Mouse (Mus musculus): ENCODE measurements around the gene Gch1. TPM values are rescaled to one million over a fixed set of nuclear protein-coding genes. Genes with fewer than 3 reads are reported as not detected.

Gene Gch1
- total and polyA plus RNA-seq, 2 experiments from 2014 or later = 5.6 to 10.2 TPM

GRCm38 (mm10) chr14:47197340-47197739, 8.1 kb upstream of the Gch1 start:
- Histone ChIP-seq H3K9ac (replicated peaks; ENCODE audit: low read depth, low read length) (no peak overlapping the region), H3K4me3 (ENCODE audit: low read depth, low read length) (no peak overlapping the region), H3K27ac (ENCODE audit: low read depth) (no peak overlapping the region), H3K4me1 (ENCODE audit: control insufficient read depth, insufficient read depth) (no peaks in the 10 kb centered on the region), H3K9me3 (replicated peaks; ENCODE audit: control insufficient read depth, low read length) (no peaks in the 10 kb centered on the region), H3K4me2 (ENCODE audit: low read depth, low read length) (no peak overlapping the region), H3K36me3 (replicated peaks; ENCODE audit: control insufficient read depth, insufficient read depth, low read length) (no peaks in the 10 kb centered on the region), H3K27me3 (ENCODE audit: control insufficient read depth, insufficient read depth, low read length) (no peaks in the 10 kb centered on the region)
- ATAC-seq (ENCODE audit: insufficient read depth, low read depth) (no peak), DNase-seq (ENCODE audit: low spot score) (no peak)
- WGBS = 96% methylated on average over 3 of the region's 3 CpGs
- TF ChIP-seq CTCF (IDR thresholded peaks at IDR 0.05; ENCODE audit: low read depth) (no peak), EP300 (IDR thresholded peaks at IDR 0.05; ENCODE audit: low read depth) (no peak)

- no peak for TF ChIP-seq CTCF (IDR thresholded peaks at IDR 0.05; ENCODE audit: low read depth)
- no peak for TF ChIP-seq EP300 (IDR thresholded peaks at IDR 0.05; ENCODE audit: low read depth)
- DNase-seq (ENCODE audit: low spot score) (no peak), ATAC-seq (ENCODE audit: insufficient read depth, low read depth) (no peak)
- H3K4me2 ChIP-seq (ENCODE audit: low read depth, low read length) = no peak overlapping the region
- no peak overlapping the region for H3K4me3 ChIP-seq (ENCODE audit: low read depth, low read length)
- H3K27me3 ChIP-seq (ENCODE audit: control insufficient read depth, insufficient read depth, low read length) = no peaks in the 10 kb centered on the region
- H3K9ac ChIP-seq (replicated peaks; ENCODE audit: low read depth, low read length) = no peak overlapping the region
- WGBS = 71% methylated on average over 8 of the region's 8 CpGs
- no peaks in the 10 kb centered on the region for H3K36me3 ChIP-seq (replicated peaks; ENCODE audit: control insufficient read depth, insufficient read depth, low read length)
- no peaks in the 10 kb centered on the region for H3K9me3 ChIP-seq (replicated peaks; ENCODE audit: control insufficient read depth, low read length)
- no peak overlapping the region for H3K27ac ChIP-seq (ENCODE audit: low read depth)
- no peaks in the 10 kb centered on the region for H3K4me1 ChIP-seq (ENCODE audit: control insufficient read depth, insufficient read depth)
Measured at GRCm38 (mm10) chr14:47196711-47197110, 7.5 kb upstream of the Gch1 start.

GRCm38 (mm10) chr14:47194096-47194495, 4.9 kb upstream of the Gch1 start:
- Histone ChIP-seq H3K9ac (replicated peaks; ENCODE audit: low read depth, low read length) (no peak overlapping the region), H3K4me1 (ENCODE audit: control insufficient read depth, insufficient read depth) (no peaks in the 10 kb centered on the region), H3K4me3 (ENCODE audit: low read depth, low read length) (no peak overlapping the region), H3K9me3 (replicated peaks; ENCODE audit: control insufficient read depth, low read length) (no peaks in the 10 kb centered on the region), H3K4me2 (ENCODE audit: low read depth, low read length) (no peak overlapping the region), H3K36me3 (replicated peaks; ENCODE audit: control insufficient read depth, insufficient read depth, low read length) (no peaks in the 10 kb centered on the region), H3K27me3 (ENCODE audit: control insufficient read depth, insufficient read depth, low read length) (no peaks in the 10 kb centered on the region), H3K27ac (ENCODE audit: low read depth) (no peak overlapping the region)
- TF ChIP-seq EP300 (IDR thresholded peaks at IDR 0.05; ENCODE audit: low read depth) (no peak), CTCF (IDR thresholded peaks at IDR 0.05; ENCODE audit: low read depth) (no peak; the same call in 1 of the 2 replicates)
- ATAC-seq (ENCODE audit: insufficient read depth, low read depth) (no peak), DNase-seq (ENCODE audit: low spot score) (no peak)
- 38% methylated on average over 4 of the region's 4 CpGs for WGBS

- Histone ChIP-seq H3K4me2 (ENCODE audit: low read depth, low read length) (no peak overlapping the region), H3K36me3 (replicated peaks; ENCODE audit: control insufficient read depth, insufficient read depth, low read length) (no peaks in the 10 kb centered on the region), H3K9me3 (replicated peaks; ENCODE audit: control insufficient read depth, low read length) (no peaks in the 10 kb centered on the region), H3K27me3 (ENCODE audit: control insufficient read depth, insufficient read depth, low read length) (no peaks in the 10 kb centered on the region), H3K9ac (replicated peaks; ENCODE audit: low read depth, low read length) (no peak overlapping the region), H3K4me1 (ENCODE audit: control insufficient read depth, insufficient read depth) (peaks cover 3% of the 10 kb centered on the region; the same call in 1 of the 2 replicates), H3K27ac (ENCODE audit: low read depth) (no peak overlapping the region), H3K4me3 (ENCODE audit: low read depth, low read length) (no peak overlapping the region)
- ATAC-seq (ENCODE audit: insufficient read depth, low read depth) = no peak
- 85% methylated on average over 6 of the region's 6 CpGs for WGBS
- TF ChIP-seq CTCF (IDR thresholded peaks at IDR 0.05; ENCODE audit: low read depth) = no peak
- TF ChIP-seq EP300 (IDR thresholded peaks at IDR 0.05; ENCODE audit: low read depth) = no peak
- no peak for DNase-seq (ENCODE audit: low spot score)
Measured at GRCm38 (mm10) chr14:47193506-47193905, 4.3 kb upstream of the Gch1 start.

- no peaks in the 10 kb centered on the region for H3K36me3 ChIP-seq (replicated peaks; ENCODE audit: control insufficient read depth, insufficient read depth, low read length)
- TF ChIP-seq CTCF (IDR thresholded peaks at IDR 0.05; ENCODE audit: low read depth) (no peak), EP300 (IDR thresholded peaks at IDR 0.05; ENCODE audit: low read depth) (no peak)
- no peaks in the 10 kb centered on the region for H3K9me3 ChIP-seq (replicated peaks; ENCODE audit: control insufficient read depth, low read length)
- H3K27me3 ChIP-seq (ENCODE audit: control insufficient read depth, insufficient read depth, low read length) = no peaks in the 10 kb centered on the region
- ATAC-seq (ENCODE audit: insufficient read depth, low read depth) = no peak
- no peak overlapping the region for H3K27ac ChIP-seq (ENCODE audit: low read depth)
- 60% methylated on average over 5 of the region's 5 CpGs for WGBS
- H3K4me2 ChIP-seq (ENCODE audit: low read depth, low read length) = no peak overlapping the region
- no peak for DNase-seq (ENCODE audit: low spot score)
- no peak overlapping the region for H3K4me3 ChIP-seq (ENCODE audit: low read depth, low read length)
- peaks cover 12% of the 10 kb centered on the region; the same call in 1 of the 2 replicates for H3K4me1 ChIP-seq (ENCODE audit: control insufficient read depth, insufficient read depth)
- H3K9ac ChIP-seq (replicated peaks; ENCODE audit: low read depth, low read length) = no peak overlapping the region
Measured at GRCm38 (mm10) chr14:47191861-47192260, 2.6 kb upstream of the Gch1 start.

GRCm38 (mm10) chr14:47190626-47191025, 1.4 kb upstream of the Gch1 start:
- Histone ChIP-seq H3K4me3 (ENCODE audit: low read depth, low read length) (no peak overlapping the region), H3K27ac (ENCODE audit: low read depth) (no peak overlapping the region), H3K4me1 (ENCODE audit: control insufficient read depth, insufficient read depth) (peaks cover 12% of the 10 kb centered on the region; the same call in 1 of the 2 replicates), H3K4me2 (ENCODE audit: low read depth, low read length) (no peak overlapping the region), H3K9ac (replicated peaks; ENCODE audit: low read depth, low read length) (no peak overlapping the region), H3K36me3 (replicated peaks; ENCODE audit: control insufficient read depth, insufficient read depth, low read length) (no peaks in the 10 kb centered on the region), H3K27me3 (ENCODE audit: control insufficient read depth, insufficient read depth, low read length) (no peaks in the 10 kb centered on the region), H3K9me3 (replicated peaks; ENCODE audit: control insufficient read depth, low read length) (no peaks in the 10 kb centered on the region)
- TF ChIP-seq CTCF (IDR thresholded peaks at IDR 0.05; ENCODE audit: low read depth) (no peak), EP300 (IDR thresholded peaks at IDR 0.05; ENCODE audit: low read depth) (no peak)
- ATAC-seq (ENCODE audit: insufficient read depth, low read depth) (no peak), DNase-seq (ENCODE audit: low spot score) (no peak)
- 59% methylated on average over 4 of the region's 4 CpGs for WGBS
